Mouse (Mus musculus) spleen, postnatal 14 days (tissue): Measurements from ENCODE around the gene 1700025F22Rik.
"Not testable (repeated sequence)": the region's sequence is repeated elsewhere in the genome, so short reads cannot be mapped to it uniquely, and the experiment has no call there.

ENCODE experiments used
- DNase-seq, 2 experiments: peaks; one replicate each; pipeline ENCODE4 v3.0.0; 2021 to 2022; ENCODE audit warnings: low spot score in 2 of 2

The 1700025F22Rik gene

GRCm38 (mm10) chr19:11165172-11165571, at the start of gene 1700025F22Rik:
Gene 1700025F22Rik, minus strand, starts transcription at chr19:11165320.
- peak; percentile 25 to 26 for DNase-seq

GRCm38 (mm10) chr19:11196546-11196945, 31.4 kb upstream of the 1700025F22Rik start, which contains the start of gene Ms4a13:
Gene Ms4a13, minus strand, starts transcription at chr19:11196737.
- DNase-seq: no peak

GRCm38 (mm10) chr19:11192552-11192951, 27.4 kb upstream of the 1700025F22Rik start:
- DNase-seq: no peak

GRCm38 (mm10) chr19:11184121-11184520, 19.0 kb upstream of the 1700025F22Rik start:
- DNase-seq: peak; percentile 14 to 50

- DNase-seq: no peak
Measured at GRCm38 (mm10) chr19:11177464-11177863, 12.3 kb upstream of the 1700025F22Rik start.

- not testable (repeated sequence) for DNase-seq
Measured at GRCm38 (mm10) chr19:11157890-11158289, 7.2 kb downstream of the 1700025F22Rik start.

GRCm38 (mm10) chr19:11135336-11135735, 29.8 kb downstream of the 1700025F22Rik start:
- no peak for DNase-seq

GRCm38 (mm10) chr19:11134852-11135251, 30.3 kb downstream of the 1700025F22Rik start:
- no peak for DNase-seq

- DNase-seq: not testable (repeated sequence)
Measured at GRCm38 (mm10) chr19:11130776-11131175, 34.3 kb downstream of the 1700025F22Rik start, which contains the start of gene 1700017D01Rik. Gene 1700017D01Rik, minus strand, starts transcription at chr19:11130876.

- DNase-seq: no peak
Measured at GRCm38 (mm10) chr19:11129702-11130101, 35.4 kb downstream of the 1700025F22Rik start.

- DNase-seq: not testable (repeated sequence)
Measured at GRCm38 (mm10) chr19:11121016-11121420, 44.1 kb downstream of the 1700025F22Rik start.

- no peak for DNase-seq
Measured at GRCm38 (mm10) chr19:11119338-11119737, 45.8 kb downstream of the 1700025F22Rik start.

GRCm38 (mm10) chr19:11107746-11108145, 57.4 kb downstream of the 1700025F22Rik start:
- no peak for DNase-seq

GRCm38 (mm10) chr19:11101880-11102279, 63.2 kb downstream of the 1700025F22Rik start:
- DNase-seq: no peak

- DNase-seq: no peak
Measured at GRCm38 (mm10) chr19:11098401-11098800, 66.7 kb downstream of the 1700025F22Rik start.

GRCm38 (mm10) chr19:11092131-11092530, 73.0 kb downstream of the 1700025F22Rik start:
- not testable (repeated sequence) for DNase-seq
